Mouse (Mus musculus) adipocyte (in vitro differentiated cells): ENCODE measurements around the gene Hs3st3b1.

Experiments used
- DNase-seq: peaks from one replicate; pipeline ENCODE4 v3.0.0-alpha.2; 2016; ENCODE audit warnings: low spot score

Hs3st3b1 gene

DNA sequence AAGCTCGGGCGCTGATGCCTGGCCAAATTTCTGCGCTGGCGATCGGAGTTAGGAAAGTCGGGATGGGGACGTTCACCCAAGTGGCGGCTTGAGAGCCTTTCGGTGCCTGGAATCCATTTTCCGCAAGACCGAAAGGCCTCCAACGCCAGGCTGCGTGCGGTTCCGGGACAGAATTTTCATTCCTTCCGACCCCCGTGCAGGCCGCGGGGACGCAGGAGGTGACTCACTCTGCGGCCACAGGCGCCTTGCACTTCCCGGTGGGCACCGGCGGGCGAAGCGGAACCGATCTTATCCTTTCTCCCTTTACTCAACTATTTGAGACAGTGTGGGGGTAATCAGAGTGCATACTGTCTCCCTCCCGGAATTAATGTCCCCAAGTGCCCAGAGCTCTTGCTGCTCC, 1.3 kb upstream of the Hs3st3b1 start:
- no peak for DNase-seq

DNA sequence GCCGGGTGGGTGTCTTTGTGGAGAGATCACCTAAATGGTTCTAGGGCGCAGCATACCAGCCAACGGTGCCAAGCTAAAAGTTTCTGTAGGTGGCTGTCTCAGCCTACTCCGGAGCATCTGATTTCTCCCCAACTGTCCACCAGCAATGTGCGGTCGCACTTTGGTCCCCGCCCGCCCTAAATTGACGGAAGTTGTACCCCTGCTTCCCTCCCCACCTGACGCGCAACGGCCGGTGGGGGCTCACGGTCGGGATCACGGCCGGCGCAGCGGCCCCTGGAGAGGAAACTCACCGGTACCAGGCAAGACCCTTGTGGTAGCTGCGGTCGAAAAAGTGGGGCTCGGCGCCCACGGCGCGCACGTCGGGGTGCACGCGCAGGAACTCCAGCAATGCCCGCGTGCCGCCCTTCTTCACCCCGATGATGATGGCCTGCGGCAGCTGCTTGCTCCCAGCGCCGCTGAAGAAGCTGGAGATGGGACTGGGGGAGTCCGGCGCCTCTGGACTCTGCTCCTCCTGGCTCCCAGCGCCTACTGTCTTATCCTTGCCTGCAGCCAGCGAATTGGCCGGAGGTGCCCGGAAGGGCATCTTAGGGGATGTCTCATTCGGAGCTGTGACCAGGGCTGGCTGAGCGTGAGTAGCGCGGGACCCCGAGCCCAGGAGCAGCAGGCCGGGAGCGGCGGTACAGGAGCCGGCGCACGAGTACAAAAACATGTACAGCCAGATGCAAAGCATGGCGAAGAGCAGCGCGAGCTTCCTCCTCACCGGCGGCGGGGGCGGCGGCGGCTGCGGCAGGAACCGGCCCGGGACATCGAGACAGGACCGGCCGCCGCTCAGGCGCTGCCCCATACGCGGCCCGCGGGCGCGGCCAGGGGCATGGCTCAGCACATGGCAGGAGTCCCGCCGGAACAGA, 792 bp downstream of the Hs3st3b1 start:
- no peak for DNase-seq

DNA sequence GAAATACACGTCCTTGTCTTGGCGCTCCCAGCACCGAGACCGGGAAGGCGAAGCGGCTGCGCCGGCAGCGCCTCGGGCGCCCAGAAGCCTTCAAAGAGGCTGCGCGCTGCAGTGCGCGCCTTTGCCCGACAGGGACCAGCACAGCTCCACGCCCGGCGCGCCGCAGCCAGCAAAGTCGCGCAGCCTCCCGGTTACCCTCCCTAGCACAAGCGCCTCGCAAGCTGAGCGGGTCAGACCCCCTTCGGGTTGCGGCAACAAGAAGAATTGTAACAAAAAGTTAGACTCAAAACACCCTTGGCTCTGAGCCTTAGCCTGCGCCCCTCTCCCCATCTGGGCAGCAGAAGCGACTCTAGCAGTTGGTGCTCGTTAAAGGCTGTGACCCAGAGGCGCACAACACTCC, 1.6 kb downstream of the Hs3st3b1 start:
- no peak for DNase-seq

DNA sequence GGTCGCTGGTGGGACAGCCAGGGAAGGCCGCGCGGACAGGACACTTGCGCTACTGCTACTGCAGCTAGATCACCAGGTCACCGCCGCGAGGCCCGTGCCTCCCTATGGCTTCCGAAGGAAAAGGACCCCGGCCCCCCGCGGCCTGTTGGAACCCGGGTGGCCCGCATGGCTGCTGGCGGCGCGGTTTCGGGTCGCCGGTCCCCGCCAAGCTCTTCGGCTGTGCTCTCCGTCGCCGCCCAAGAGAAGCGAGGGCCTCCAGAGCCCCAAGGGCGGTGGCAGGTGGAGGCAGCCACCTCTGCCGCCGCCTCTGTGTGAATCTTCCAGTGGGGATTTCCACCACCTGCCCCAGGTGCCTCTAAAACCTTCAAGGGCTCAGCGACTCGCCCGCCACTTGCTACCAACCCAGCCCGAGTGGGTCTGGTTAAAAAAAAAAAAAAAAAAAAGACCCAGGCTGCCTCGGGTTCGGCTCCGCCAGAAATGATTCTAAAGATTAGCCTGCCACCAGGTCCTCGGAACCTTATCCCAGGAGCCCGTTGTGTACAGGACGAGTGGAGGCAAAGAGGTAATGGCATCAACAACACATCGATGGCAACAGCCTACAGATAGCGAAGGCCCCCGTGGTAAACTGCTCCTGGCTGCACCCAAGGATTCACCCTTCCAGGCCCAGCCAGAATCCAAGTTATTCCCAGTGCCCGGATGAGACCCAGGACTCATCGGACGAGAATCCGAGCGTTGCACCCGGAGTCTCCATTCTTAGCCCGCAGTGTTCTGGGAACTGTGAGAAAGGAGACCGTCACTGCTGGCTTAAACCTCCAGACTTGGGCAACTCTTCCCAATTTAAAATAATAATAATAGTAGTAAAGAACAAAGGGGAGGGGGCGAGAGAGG, 2.6 kb downstream of the Hs3st3b1 start:
- DNase-seq, result no peak

DNA sequence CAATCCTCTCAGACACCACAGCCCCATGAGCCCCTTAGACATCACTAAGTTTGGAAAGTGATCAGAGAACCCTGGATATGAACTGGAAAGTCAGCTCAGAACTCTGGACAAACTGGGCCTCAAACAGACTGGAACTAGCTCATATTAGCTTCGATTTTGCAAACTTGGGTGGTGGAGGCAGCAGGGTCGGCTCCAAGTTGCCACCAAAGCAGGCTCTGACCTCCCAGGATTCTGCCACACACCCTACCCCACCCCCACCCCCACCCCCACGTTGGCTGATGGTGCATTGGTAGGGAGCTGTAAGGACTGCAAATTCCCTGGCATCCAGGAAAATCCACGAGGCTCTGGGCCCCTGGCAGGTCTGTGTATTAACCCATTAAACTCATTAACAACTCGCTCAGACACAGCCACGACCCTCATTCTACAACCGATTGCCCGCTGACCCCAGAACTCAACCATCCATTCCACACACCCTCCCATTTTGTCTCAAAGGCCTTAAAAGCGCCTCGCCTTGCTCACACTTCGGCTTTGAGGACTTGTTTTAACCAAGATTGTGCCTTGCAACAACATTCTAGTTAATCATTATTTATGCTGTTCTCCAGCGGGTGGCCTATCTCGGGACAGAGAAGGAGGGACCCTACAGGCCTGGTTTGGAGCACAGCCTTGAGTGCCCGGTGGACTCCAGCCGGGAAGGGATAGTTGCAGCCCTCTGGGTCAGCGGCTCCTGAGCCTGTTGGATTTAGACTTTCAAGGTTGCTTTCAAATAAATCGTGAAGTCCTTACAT, 3.6 kb downstream of the Hs3st3b1 start:
- DNase-seq, result no peak

DNA sequence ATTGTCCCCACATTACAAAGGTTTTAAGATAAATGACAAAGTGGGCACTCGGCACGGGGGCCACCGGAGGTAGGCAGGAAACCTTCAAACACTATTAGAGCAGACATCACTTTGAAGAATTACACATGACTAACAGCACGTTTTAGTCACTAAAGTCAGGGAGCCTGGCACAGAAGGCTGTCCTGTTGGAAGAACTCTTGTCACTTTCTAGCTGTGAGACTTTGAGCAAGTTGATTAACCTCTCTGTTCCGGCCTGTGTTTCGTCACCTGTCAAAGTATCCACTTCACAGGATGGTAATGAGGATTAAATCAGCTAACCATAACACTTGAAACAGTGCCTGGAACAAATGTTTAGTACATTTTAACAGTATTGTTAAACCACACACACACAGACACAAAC, 4.5 kb downstream of the Hs3st3b1 start:
- no peak for DNase-seq

DNA sequence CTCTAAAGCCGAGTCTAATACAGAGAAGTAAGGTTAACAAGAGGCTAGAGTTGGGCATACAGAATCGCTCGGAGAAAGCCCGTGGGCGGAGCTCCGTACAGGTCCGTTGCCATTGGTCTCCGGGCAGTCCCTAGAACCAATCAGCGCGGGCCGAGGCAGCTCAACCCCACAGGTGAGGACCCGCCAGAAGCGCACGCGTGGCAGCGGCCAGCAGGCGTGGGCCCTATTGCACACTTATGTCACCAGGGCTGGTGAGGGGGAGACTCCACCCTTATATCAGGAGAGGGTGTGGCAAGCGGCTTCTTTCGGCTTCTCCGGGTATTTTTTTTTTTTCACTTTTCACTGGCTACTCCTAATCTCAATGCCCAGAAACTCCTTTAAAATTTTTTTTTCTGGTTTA, 7.7 kb downstream of the Hs3st3b1 start:
- DNase-seq, result no peak

DNA sequence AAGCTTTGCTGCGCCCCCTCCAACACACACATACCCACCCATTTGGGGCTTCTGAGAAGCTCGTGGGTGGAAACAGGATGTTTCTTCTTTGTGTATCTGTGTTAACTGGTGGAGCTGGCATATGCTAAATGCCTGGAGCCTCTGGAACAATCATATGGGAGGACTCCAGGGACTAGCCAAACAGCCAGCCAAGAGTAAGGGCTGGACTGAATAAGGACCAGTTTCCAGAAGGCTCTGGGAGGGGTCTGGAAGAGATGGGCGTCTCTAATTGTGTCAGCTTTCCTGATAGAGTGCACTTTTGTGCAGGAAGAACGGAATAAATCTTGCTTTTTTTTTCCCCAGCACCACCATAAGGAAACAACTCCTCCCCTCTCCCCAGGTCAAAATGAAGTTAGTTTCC, 8.2 kb downstream of the Hs3st3b1 start:
- no peak for DNase-seq

DNA sequence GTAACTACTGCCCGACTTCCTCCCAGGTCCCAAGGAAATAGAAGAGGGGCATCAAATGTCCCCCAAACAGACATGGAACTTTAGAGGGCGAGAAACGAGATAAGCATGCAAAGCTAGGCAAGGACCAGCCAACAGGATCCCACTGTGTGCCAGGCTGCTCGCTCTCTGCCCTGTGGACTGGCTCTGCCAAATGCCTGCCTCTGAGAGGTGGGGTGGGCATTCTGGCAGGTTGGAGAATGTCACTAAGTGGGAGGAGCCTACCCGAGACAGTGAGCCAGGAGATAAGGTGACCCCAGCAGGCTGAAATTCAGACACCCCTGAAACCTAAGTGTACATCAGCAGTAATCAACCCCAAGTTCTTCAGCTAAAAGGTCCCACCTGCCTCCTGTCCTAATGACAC, 11.1 kb downstream of the Hs3st3b1 start:
- no peak for DNase-seq

DNA sequence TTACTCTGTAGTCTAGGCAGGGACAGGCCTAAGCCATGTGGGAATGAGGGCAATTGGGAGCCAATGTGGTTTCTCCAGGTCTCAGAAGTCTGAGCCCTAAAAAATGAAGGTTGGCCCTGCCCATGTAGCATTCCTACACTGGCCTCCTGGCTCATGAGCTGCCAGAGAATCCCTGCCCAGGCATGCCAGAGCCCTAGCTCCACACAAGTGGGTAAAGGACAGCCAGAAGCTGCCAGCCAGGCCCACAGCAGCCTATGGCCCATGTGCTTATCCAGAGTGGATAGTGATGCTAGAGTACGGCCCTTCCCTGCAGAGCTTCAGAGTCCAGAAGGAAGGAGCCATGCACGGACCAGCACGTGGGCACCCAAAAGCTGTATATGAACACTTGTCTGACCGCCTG, 12.1 kb downstream of the Hs3st3b1 start:
- DNase-seq, result no peak

DNA sequence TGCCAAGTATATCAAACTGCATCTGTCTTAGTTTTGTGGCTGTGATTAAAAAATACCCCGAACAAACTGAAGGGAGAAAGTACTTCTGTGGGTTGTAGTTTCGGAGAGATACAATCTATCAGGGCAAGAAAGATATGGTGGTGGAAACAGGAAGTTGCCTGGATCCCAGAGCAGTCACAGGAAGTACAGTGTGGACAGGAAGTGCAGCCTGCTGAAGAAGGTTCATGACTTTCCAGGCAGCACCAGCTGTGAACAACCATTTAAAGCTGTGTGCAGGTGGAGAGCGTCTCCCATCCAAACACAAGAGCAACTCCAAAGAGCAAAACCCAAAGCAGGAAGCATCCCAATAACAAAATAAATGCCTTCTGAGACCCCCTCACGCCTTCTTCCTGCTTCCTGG, 13.6 kb downstream of the Hs3st3b1 start:
- DNase-seq, result no peak

DNA sequence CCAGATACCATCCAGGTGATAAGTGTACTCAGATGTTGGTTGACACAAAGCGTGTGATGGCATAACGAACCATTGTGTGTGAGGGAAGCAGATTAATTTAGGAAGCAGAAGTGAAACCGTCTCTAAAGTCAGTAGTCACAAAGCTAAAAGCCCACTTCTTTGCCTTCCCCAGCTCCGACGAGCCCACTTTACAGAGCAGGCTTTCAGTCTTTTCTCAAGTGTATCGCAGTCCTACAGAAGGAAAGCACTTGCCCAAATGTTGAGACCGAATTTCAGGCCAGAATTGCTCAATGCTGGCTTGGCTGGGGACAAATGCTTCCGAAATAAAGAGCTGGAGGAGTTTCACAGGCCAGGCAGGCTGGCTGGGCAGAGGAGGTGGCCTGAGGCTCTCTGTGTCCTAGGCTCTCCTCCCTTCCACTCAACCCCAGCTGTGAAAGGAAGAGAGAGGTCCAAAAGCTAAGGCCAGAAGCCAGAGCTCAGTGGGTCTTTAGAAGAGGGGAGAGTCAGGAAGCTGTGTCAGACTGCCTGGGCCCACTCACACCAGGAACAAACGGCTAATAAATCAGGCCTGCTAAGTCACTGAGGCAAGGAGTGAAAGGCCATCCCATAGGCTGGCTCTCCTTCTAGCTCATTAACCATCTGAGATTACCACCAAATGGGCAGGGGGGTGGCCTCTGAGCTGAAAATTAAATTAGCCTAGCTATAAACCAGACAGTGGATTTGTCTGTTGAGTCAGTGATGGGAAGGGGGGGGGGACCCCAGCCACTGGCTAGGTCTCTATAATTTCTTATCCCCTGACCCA, 15.3 kb downstream of the Hs3st3b1 start:
- peak; percentile 75 for DNase-seq

DNA sequence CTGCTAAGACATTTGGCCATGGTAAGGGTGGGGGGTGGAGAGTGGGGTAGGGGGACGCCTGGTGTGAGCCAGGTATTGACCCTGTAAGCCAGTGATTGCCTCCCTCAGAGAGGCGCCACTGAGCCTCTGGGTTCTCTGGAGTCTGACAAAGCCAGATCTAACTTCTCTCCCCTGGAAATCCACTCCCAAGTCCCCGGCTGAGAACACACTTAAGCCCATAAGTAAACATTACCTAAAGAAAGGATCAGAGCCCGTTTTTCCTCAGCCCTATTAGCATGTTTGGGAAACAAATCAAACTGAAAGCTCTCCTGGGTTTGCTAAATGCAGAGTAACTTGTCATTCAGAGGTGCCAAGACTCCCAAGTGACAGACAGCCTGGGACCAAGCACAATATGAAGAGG, 17.3 kb downstream of the Hs3st3b1 start:
- no peak for DNase-seq

DNA sequence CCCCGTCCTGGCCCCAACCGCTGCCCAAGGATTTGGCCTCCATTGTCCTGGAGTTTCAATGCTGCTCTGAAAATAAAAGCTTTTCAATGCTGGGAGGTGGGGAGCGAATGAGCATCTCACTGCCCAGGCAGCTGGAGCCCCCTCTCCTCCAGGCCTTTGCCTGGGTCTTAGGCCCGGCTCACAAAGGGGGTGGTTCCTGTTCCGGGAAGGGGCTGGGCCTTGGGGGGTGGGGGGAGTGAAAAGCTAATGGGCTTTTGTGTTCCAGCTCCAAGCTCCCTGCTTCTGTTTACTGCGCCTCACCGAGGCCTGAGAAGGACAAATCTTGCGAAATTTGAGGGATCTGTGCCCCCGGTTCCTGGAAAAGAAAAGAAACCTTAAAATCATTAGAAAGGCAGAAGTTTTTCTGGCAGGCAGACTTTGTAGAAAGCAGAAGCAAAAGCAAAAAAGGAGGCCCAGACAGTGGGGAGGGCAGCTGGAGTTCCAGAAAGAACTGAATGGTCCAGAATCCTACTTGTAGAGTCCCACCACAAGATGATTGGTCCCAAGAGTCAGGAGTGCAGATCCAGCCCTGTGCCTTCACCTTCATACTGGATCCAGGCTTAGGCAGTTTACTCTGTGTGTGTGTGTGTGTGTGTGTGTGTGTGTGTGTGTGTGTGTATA, 23.5 kb downstream of the Hs3st3b1 start:
- peak; percentile 25 for DNase-seq

DNA sequence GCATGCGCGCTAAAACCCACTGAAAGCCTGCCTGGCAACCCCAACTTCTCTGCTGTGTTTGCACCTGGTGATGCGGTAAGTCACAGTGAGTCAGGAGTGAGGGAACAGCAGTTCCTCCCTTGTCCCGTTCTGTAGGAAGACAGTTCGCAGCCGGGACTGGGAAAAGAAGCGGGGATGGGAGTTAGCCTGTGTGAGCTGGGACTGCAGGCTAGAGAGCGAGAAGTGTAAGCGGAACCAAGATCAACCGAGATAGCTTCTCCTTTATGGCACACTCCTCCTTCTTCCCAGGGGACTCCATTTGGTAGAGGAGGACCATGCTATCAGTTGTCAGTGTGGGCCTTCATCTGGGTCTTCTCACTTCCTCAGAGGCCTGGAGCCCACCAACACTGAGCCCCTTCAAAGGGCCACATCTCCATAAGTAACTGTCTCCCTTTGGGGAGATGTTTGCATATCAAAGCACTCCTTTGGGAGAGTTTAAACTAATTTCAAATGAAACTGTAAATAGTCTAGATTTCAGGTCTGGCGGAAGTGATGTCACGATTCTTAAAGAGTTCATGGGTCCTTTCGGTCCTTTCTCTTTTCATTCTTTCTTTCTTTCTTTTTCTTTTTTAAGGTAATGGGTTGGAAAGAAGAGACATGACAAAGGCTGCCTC, 24.1 kb downstream of the Hs3st3b1 start:
- no peak for DNase-seq

DNA sequence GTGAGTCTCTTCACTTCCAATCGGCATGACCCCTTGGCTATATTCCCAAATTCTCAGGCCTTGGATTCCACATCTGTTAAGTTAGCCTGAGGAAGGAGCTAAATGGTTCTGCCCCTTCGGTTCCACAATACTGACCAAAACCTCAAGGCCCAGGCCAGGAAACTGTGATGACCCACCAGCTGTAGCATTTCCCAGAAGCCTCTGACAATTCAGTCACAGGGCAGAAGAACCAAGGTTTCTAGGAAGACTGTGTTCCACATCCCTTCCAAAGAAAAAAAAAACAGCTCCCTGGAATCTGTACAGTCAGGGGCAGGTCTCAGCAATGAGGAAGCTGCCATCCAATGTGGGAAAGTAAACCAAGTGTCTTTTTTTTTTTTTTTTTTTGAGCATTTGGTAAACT, 25.1 kb downstream of the Hs3st3b1 start:
- DNase-seq, result peak; percentile 16

DNA sequence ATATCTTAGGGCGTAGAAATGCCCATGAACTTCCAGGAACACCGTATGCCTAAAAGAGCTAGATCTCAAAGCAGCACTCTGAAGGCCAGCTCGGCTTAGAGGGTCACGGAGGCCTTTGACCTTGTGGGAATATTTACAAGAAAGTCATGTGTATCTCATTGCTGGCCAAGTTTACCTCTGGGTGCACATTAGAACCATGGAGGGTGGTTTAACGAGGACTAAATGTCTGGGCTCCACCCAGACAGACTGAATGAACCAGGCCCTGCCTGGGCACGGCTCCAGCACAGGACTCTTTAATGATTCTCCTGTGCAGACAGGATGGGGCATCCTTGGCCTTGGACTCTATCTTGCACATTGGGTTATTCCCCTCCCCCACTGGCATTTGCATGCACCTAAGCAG, 27.9 kb downstream of the Hs3st3b1 start:
- no peak for DNase-seq

DNA sequence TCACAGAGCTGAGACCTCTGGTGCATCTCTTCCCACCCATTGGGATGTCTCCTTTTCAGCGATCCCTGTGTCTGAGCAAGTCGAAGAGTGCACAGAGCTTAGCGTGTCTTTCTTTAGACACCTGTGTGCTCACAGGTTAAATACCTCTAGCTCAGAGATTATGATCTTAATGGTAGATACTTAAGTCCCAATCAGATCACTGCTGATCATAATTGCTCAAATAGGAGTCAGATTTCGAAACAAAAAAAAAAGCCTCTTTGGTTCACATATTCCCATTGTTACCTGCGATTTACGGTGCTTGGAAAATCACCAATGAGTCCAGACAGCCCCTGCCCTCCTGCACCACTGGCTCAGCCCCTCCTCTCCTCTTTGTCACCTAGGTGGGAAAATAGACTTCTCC, 28.5 kb downstream of the Hs3st3b1 start:
- DNase-seq, result no peak

DNA sequence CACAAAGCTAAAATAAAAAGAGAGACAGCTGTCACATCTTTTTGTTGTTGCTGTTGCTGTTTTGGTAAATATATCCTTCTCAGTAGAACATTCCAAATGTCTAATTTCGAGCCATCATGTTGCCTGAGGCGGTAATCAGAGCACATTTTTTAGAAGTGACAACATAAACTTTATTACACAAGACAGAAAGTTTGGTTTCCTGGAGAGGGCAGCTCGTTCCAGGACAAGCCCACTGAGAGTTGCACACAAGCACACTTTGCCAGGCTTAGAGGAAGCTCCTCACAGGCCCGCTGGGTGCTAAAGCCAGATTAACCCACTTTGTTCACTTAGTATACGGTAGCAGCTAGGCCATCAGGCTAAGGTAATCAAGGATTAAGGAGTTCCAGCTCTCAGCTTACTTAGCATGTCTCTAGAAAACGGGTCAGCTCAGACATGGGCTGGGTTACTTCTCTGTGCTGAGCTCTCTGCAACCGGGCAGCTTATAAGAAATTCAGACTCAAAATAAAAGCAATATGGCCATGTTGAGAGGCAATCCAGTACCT, 30.5 kb downstream of the Hs3st3b1 start:
- peak; percentile 11 for DNase-seq

DNA sequence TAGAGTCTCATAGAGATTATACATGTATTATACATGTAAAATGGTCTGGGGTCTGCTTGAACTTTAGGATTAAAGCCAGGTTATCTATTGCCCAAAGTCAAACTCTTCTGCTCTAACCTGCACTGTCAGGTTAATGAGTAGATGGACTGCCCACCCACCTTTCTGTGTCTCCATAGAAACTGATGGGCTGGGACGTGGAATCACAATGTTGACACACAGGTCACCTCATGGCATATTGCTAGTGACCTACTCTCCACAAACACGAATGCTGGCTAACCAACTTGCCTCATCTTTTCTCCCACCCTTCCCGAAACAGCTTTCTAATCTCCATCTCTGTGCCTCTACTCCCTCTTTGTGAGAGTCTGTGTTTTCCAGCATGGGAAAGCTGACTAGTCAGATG, 38.7 kb downstream of the Hs3st3b1 start:
- no peak for DNase-seq
